Mouse (Mus musculus): ENCODE data around the gene Fam135a. TPM values are rescaled to one million over a fixed set of nuclear protein-coding genes. Genes with fewer than 3 reads are reported as not detected.

Fam135a gene
- total RNA-seq, 2 experiments from 2014 or later, result 24.8 to 29.0 TPM

DNA sequence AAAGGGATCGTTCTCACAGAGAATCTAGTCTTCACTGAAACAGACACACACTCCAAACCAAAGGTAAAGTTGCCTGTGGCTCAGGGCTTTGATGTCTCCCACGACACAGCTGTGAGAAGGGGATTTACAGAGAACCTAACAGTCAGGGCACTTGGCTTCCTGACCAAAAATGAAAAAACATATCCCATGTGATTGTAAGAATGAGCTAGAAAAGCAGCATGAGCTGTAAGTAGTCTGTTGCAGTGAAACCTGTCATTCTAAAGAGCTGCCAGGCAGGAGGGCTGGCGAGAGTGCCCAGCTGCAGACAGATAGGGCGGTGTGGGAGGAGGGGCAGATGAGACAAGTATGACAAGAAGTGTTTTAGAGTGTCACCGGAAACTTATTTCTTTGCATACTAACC, 54.5 kb downstream of the Fam135a start:
- Histone ChIP-seq H3K27ac (no peak overlapping the region), H3K4me3 (no peak overlapping the region)
- DNase-seq (ENCODE audit: low spot score in 2 of 2), result no peak
- TF ChIP-seq CTCF (conservative IDR thresholded peaks at IDR 0.05), result no peak

DNA sequence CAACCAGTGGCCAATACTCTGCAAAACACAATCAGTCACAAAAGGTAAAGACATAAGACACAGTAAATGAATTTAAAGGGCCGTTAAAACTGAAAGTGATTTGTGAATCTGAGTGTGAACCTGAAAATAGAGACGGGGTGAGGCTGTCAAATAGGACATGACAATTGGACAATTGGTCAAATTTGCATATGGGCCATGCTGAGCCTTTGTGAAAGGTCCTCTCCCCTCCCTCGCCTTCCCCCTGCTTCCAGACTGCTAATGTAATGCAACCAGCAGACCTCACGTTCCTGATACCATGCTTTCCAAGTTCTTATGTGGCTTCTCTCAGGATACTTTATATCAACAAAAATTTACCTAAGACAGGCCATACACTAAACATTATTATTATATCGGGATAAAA, 57.1 kb downstream of the Fam135a start:
- Histone ChIP-seq H3K27ac (no peak overlapping the region), H3K4me3 (no peak overlapping the region)
- no peak for DNase-seq (ENCODE audit: low spot score in 2 of 2)
- TF ChIP-seq CTCF (conservative IDR thresholded peaks at IDR 0.05), result no peak

DNA sequence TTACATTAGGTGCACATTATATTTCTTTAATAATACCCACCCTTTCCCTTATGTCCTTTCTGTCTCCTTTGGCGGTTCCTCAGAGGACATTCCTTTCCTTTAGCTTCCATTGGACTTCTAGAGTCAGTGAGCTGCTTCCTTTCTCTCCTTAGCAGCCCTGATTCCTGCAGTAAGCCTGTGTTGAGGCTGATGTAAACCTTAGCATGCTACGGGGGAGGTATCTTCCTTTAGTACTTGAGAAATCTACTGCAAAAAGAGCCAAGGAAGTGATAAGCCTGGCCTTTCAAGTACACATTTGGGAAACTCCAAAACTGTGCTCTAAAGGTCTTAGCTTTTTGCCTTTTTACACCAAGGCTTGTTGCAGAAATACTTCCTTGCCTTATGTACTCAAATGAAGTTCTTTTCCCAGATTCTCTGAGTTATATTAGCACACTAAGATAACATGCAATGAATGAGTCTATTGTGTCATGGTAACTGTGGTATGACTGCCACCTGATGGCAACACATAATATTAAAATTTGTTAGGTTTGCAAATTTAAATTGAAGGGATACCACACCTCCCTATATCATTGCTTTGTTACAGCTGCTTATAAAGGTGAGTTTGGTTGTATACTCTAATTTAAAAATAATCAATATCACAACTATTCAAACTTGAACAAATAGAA, 66.2 kb downstream of the Fam135a start:
- peak; percentile 79 for TF ChIP-seq CTCF (conservative IDR thresholded peaks at IDR 0.05)
- DNase-seq (ENCODE audit: low spot score in 2 of 2), result peak in 1 of 2 experiments; percentile 13
- Histone ChIP-seq H3K27ac (no peak overlapping the region), H3K4me3 (no peak overlapping the region)

DNA sequence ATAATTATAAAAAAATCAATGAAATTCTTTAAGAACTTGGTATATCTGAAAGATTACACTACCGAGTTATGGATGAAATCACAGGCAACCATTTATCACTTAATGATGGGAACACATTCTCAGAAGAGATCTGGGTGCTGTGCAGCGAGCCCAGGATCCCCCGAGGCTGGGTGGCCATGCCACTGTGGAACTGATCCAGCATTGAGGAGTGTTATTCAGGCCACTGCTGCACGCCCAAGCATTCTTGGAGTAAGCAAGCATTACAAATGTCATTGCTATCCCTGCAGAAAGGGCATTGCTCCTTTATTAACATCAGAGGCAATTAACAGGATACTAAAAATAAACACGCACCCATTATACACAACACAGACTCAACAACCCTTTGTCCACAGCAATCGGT, 89.3 kb downstream of the Fam135a start:
- H3K4me3 ChIP-seq, result no peak overlapping the region
- no peak overlapping the region for H3K27ac ChIP-seq
- no peak for DNase-seq (ENCODE audit: low spot score in 2 of 2)
- no peak for TF ChIP-seq CTCF (conservative IDR thresholded peaks at IDR 0.05)

DNA sequence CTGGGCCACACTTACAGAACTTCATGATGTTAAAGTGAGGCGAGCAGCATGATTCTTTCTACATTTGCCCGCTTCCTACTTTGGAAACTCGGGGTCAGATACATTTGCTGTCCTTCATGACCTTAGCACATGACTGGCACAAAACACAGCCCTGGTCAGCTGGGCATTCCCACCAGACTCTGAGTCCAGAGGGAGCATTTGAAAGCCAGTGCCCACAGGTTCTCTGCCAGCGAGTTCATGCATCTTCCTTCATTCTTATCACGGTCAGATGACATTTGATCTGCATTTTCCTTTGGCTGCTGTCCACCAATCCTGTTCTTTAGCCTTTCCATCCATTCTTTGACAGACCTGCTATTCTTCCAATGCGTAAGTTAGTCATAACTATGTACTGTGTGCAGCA, 90.1 kb downstream of the Fam135a start:
- Histone ChIP-seq H3K27ac (no peak overlapping the region), H3K4me3 (no peak overlapping the region)
- no peak for TF ChIP-seq CTCF (conservative IDR thresholded peaks at IDR 0.05)
- DNase-seq (ENCODE audit: low spot score in 2 of 2), result no peak

DNA sequence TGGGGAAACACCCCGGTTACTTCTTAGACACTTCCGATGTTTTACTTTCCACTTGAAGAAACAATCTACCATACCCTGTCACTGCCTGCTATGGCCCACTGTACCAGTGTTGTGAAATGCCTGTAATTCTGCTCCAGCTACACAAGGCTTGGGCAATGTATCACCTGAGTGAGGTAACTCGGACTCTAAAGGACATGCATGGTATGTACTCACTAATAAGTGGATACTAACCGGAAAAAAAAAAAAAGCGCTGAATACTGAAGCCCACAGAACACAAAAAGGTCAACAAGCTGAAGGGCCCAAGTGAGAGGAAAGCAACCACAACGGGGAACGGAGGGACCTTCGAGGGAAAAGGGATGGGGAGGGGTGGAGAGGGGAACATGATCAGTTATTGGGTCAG, 92.5 kb downstream of the Fam135a start:
- TF ChIP-seq CTCF (conservative IDR thresholded peaks at IDR 0.05), result no peak
- DNase-seq (ENCODE audit: low spot score in 2 of 2), result no peak

DNA sequence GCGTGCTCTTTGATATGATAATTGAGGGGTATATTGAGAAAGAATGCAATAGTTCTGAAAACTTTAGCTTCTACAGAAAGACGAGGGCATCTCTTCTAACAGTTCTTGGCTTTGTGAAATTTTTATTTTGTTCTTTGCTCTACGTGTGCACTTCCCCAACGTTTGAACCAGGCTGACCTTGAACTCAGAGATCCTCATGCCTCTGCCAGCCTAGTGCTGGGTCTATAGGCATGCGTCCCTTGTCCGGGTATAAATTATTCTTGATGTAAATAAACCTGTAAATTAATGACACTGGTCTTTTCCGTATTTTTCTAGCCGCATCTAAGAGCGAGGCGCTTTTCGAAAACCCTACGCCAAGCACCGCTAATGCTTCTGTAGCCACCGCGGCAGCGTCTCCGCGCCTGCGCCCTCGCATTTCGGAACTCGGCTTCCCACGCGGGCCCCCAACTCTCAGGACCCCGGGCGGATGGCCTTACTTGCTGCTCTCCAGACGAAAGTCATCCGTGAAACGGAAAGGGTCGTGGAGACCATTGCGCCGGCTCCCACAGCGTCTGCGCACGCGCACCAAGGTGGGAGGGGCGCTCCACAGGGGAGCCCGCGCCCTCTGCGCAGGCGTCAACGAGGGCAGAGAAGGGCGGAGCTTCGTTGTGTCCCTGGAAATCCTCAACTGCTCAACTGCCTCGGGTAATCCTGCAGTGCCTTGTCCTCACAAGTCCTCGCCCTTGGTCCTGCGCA, 94.9 kb downstream of the Fam135a start, which contains the start of gene Sdhaf4:
Sdhaf4 (minus strand) TSS at position 587 of the 735 bp plus-strand sequence.
- no peak for TF ChIP-seq CTCF (conservative IDR thresholded peaks at IDR 0.05)
- DNase-seq (ENCODE audit: low spot score in 2 of 2), result peak; percentile 92 to 93
- Histone ChIP-seq H3K4me3 (peak within 1 kb of the TSS; percentile 69), H3K27ac (peak within 1 kb of the TSS; percentile 92)

More for the DNA sequence above, 92.5 kb downstream of the Fam135a start:
- Histone ChIP-seq H3K4me3 (no peak overlapping the region), H3K27ac (no peak overlapping the region)

DNA sequence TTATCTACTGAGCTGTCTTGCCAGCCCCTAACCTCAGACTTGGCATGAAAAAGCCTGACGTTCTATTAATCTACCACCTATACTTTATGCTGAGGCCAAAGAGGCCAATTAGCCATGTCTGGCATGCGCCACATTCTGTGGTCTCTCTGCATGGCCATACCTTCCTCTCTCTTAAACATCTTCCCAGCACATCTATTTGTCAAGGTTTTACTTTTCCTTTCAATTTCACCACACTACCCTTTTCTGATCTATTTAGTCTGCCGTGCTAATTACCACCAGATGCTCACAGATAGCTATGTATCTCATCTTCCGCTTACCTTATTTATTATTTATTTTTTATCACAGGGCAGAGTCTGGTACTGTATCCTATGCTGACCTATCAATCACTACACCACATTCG, 100.8 kb downstream of the Fam135a start:
- no peak for TF ChIP-seq CTCF (conservative IDR thresholded peaks at IDR 0.05)
- H3K4me3 ChIP-seq, result no peak overlapping the region
- DNase-seq (ENCODE audit: low spot score in 2 of 2), result no peak
- no peak overlapping the region for H3K27ac ChIP-seq

DNA sequence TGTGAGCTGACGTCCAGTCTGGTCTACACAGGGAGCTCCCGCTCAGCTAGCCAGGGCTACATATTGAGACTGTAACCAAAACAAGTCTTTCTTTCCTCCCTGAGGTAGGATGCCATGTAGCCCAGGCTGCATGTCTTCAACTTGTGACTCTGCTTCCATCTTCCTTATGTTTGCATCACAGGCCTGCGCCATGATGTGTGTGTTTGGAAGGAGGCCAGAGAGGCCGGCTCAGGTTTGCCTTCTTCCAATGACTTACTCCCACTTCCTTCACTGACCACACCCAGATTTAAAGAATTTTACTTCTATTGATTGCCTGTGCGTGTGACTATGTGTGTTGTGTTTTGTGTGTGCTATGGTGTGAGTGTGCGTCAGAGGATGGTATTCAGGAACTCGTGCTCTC, 101.3 kb downstream of the Fam135a start:
- Histone ChIP-seq H3K27ac (no peak overlapping the region), H3K4me3 (no peak overlapping the region)
- no peak for TF ChIP-seq CTCF (conservative IDR thresholded peaks at IDR 0.05)
- no peak for DNase-seq (ENCODE audit: low spot score in 2 of 2)

DNA sequence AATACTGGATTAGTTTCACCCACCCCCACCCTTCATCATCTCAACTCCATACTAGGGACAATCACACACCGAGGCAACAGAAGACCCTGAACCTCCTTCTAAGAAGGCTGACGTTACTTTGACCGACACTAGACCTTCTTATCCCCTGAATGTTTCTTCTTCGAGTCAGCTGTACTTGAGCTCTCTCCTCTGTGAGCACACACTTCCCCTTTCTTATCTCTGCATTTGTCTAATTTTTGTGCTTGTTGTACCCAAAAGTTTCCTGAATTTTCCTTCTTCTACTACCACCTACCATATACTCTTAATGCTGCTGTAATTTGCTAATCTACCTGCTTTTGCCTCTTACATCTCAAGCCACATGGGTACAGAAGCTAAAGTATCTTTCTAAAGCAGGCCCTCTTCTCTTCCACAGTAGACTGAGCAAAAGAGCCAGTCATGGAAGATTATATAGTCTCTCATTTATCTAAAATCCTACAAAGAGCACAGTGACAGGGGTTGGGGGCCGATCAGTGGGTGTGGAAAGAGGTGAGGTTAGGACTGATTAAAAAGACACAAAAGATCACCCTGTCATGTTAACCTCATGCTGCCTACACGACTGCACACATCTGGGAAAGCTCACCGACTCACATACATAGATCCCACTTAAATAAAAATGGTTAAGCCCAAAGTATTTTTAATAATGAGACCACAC, 101.9 kb downstream of the Fam135a start:
- Histone ChIP-seq H3K27ac (no peak overlapping the region), H3K4me3 (no peak overlapping the region)
- no peak for DNase-seq (ENCODE audit: low spot score in 2 of 2)
- TF ChIP-seq CTCF (conservative IDR thresholded peaks at IDR 0.05), result no peak

DNA sequence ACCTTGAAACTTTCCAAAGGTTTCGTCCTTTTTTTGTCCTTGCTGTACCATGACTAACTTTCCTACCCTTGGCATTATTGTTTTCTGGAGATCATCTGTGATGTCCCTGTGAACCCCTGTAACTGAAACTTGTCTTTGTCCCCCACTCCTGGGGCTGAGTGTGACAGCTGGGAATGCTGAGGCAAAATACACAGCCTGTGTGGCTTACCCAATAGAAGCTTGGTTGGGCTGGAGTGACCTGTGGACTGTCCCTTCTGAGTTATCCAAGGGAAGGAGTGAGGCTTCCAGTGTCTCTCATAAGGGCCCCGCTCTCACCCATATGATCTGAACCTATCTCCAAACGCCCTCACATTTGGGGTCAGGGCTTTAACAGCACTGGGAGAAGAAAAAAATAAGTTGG, 102.6 kb downstream of the Fam135a start:
- Histone ChIP-seq H3K27ac (no peak overlapping the region), H3K4me3 (no peak overlapping the region)
- TF ChIP-seq CTCF (conservative IDR thresholded peaks at IDR 0.05), result no peak
- no peak for DNase-seq (ENCODE audit: low spot score in 2 of 2)

DNA sequence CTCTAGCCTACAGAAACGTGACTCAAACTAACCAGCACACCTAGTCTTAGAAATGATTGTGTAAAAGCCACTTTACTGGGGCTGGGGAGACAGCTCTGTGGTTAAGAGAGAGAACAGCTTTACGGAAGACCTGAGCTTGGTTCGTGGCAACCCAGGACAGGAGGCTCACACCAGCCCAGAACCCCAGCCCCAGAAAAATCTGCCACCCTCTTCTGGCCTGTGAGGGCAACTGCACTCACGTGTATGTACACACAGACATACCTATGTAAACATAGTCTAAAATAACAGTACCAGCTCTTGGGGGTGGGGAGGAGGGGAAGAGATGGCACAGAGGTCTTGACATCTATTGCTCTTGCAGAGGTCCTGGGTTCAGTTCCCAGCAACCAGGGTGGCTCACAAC, 104.7 kb downstream of the Fam135a start:
- H3K4me3 ChIP-seq, result no peak overlapping the region
- no peak for DNase-seq (ENCODE audit: low spot score in 2 of 2)
- peak; percentile 25; the same call in 1 of the 2 replicates for TF ChIP-seq CTCF (conservative IDR thresholded peaks at IDR 0.05)

DNA sequence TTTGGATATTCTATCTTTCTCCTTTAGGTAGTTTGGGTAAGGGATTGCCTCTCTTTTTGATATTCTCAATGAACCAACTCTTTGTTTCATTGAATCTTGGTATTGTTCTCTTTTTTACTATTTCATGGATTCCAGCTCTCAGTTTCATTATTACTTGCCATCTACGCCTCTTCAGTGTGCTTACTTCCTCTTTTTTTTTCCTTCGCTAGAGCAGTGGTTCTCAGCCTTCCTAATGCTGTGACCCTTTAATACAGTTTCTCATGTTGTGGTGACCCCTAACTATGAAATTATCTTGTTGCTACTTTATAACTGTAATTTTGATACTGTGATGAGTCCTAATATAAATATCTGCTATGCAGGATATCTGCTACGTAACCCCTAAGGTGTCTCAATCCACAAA, 117.0 kb downstream of the Fam135a start:
- no peak for DNase-seq (ENCODE audit: low spot score in 2 of 2)
- TF ChIP-seq CTCF (conservative IDR thresholded peaks at IDR 0.05), result no peak
- H3K4me3 ChIP-seq, result no peak overlapping the region
- H3K27ac ChIP-seq, result no peak overlapping the region

More for the DNA sequence above, 104.7 kb downstream of the Fam135a start:
- no peak overlapping the region for H3K27ac ChIP-seq
